Mouse (Mus musculus): ENCODE results near the gene Rasgrf2. TPM values are rescaled to one million over a fixed set of nuclear protein-coding genes. Genes with fewer than 3 reads are reported as not detected.
A peak's percentile ranks its signal among the peaks of the same experiment; 100 is the strongest.

Gene Rasgrf2
- total RNA-seq, 2 experiments from 2014 or later = 3.0 to 4.5 TPM

GRCm38 (mm10) chr13:91893132-91893531, 238.3 kb downstream of the Rasgrf2 start:
- no peak for DNase-seq
- intact Hi-C loops (cut with DNase I) = no loop called here

GRCm38 (mm10) chr13:91890031-91890619, 241.3 kb downstream of the Rasgrf2 start:
- intact Hi-C loops (cut with DNase I) = no loop called here
- no peak for DNase-seq

- no peak for DNase-seq
- intact Hi-C loops (cut with DNase I) = no loop called here
These were observed 246.6 kb downstream of the Rasgrf2 start for GRCm38 (mm10) chr13:91884714-91885386.

- intact Hi-C loops (cut with DNase I) = no loop called here
- no peak for DNase-seq
These were observed 249.5 kb downstream of the Rasgrf2 start for GRCm38 (mm10) chr13:91881837-91882480.

GRCm38 (mm10) chr13:91880256-91880655, 251.2 kb downstream of the Rasgrf2 start:
- intact Hi-C loops (cut with DNase I) = no loop called here
- no peak for DNase-seq

- no peak for DNase-seq
- intact Hi-C loops (cut with DNase I) = loop anchor here (5.0 kb wide), 1 partner anchor 71 kb away; the partner anchor contains the start of gene Zcchc9
These were observed 253.5 kb downstream of the Rasgrf2 start for GRCm38 (mm10) chr13:91877996-91878395.

- intact Hi-C loops (cut with DNase I) = loop anchor here (5.0 kb wide), 1 partner anchor 70 kb away; the partner anchor contains the start of gene Zcchc9
- peak; percentile 34 to 43 for DNase-seq
These were observed 254.1 kb downstream of the Rasgrf2 start for GRCm38 (mm10) chr13:91877350-91877749.

GRCm38 (mm10) chr13:91876741-91877349, 254.6 kb downstream of the Rasgrf2 start, which contains the start of gene Ckmt2:
Gene Ckmt2 (minus strand): TSS chr13:91876885.
- peak; percentile 46 to 54 for DNase-seq
- intact Hi-C loops (cut with DNase I) = loop anchor here (5.0 kb wide), 1 partner anchor 70 kb away; the partner anchor contains the start of gene Zcchc9

GRCm38 (mm10) chr13:91875581-91875980, 255.9 kb downstream of the Rasgrf2 start:
- intact Hi-C loops (cut with DNase I) = loop anchor here (5.0 kb wide), 1 partner anchor 68 kb away; the partner anchor contains the start of gene Zcchc9
- DNase-seq = no peak

- DNase-seq = no peak
- intact Hi-C loops (cut with DNase I) = no loop called here
These were observed 256.9 kb downstream of the Rasgrf2 start for GRCm38 (mm10) chr13:91874565-91874964.

- intact Hi-C loops (cut with DNase I) = no loop called here
- DNase-seq = no peak
These were observed 257.6 kb downstream of the Rasgrf2 start for GRCm38 (mm10) chr13:91873734-91874329.

- DNase-seq = no peak
- intact Hi-C loops (cut with DNase I) = no loop called here
These were observed 262.9 kb downstream of the Rasgrf2 start for GRCm38 (mm10) chr13:91868577-91868976.

- DNase-seq = no peak
- intact Hi-C loops (cut with DNase I) = loop anchor here (5.0 kb wide), 1 partner anchor 47 kb away; no protein-coding TSS in a partner anchor
These were observed 272.6 kb downstream of the Rasgrf2 start for GRCm38 (mm10) chr13:91858835-91859234.

GRCm38 (mm10) chr13:91857427-91857826, 274.0 kb downstream of the Rasgrf2 start:
- intact Hi-C loops (cut with DNase I) = loop anchor here (5.0 kb wide), 1 partner anchor 45 kb away; no protein-coding TSS in a partner anchor
- no peak for DNase-seq

GRCm38 (mm10) chr13:91854412-91854811, 277.0 kb downstream of the Rasgrf2 start:
- no peak for DNase-seq
- intact Hi-C loops (cut with DNase I) = no loop called here

Other genes with a start within 250 kb of the Rasgrf2 start
- not detected for gene Gm20379, start 174.3 kb upstream of the Rasgrf2 start, total RNA-seq (2021)
- under 1 TPM; 0.69 to 0.92 TPM for gene Dhfr, start 223.1 kb upstream of the Rasgrf2 start, total RNA-seq (2021)
- 10 to 100 TPM; 11.6 to 12.0 TPM for gene Msh3, start 223.3 kb upstream of the Rasgrf2 start, total RNA-seq (2021)

Data from gastrocnemius, postnatal 36 days (tissue).